Mouse (Mus musculus): ENCODE results near the gene Hpse2. TPM values are rescaled to one million over a fixed set of nuclear protein-coding genes. Genes with fewer than 3 reads are reported as not detected.

Gene Hpse2
- polyA plus RNA-seq, 1 experiment from 2014 or later = 14.9 TPM

- Histone ChIP-seq H3K27me3 (no peaks in the 10 kb centered on the region), H3K4me1 (peaks cover 23% of the 10 kb centered on the region), H3K4me2 (replicated peaks) (peak overlapping the region; percentile 22; the same call in 1 of the 2 replicates), H3K4me3 (no peak overlapping the region), H3K9me3 (0 out of 2 replicates have a peak, but pooled peaks cover 4% of the 10 kb centered on the region), H3K36me3 (no peaks in the 10 kb centered on the region), H3K9ac (no peak overlapping the region), H3K27ac (0 out of 2 replicates have a peak overlapping the region, but pooled peaks have one; percentile 17)
- 2% methylated on average over 9 of the region's 9 CpGs for WGBS
- ATAC-seq (ENCODE audit: insufficient number of reproducible peaks, insufficient read depth, low FRiP score, low TSS enrichment) = no peak
Measured at GRCm38 (mm10) chr19:42936661-42937193, 451.4 kb downstream of the Hpse2 start.

- no peak overlapping the region for H3K9ac ChIP-seq
- 0 out of 2 replicates have a peak, but pooled peaks cover 6% of the 10 kb centered on the region for H3K4me1 ChIP-seq
- H3K4me2 ChIP-seq (replicated peaks) = no peak overlapping the region
- ATAC-seq (ENCODE audit: insufficient number of reproducible peaks, insufficient read depth, low FRiP score, low TSS enrichment) = no peak
- H3K4me3 ChIP-seq = no peak overlapping the region
- WGBS = 59% methylated on average over 3 of the region's 3 CpGs
- H3K9me3 ChIP-seq = no peaks in the 10 kb centered on the region
- H3K27ac ChIP-seq = no peak overlapping the region
- H3K36me3 ChIP-seq = no peaks in the 10 kb centered on the region
- no peaks in the 10 kb centered on the region for H3K27me3 ChIP-seq
Measured at GRCm38 (mm10) chr19:42929702-42930101, 458.5 kb downstream of the Hpse2 start.

GRCm38 (mm10) chr19:42928271-42928670 lies 459.9 kb downstream of the Hpse2 start:
- ATAC-seq (ENCODE audit: insufficient number of reproducible peaks, insufficient read depth, low FRiP score, low TSS enrichment) = no peak
- Histone ChIP-seq H3K9me3 (no peaks in the 10 kb centered on the region), H3K36me3 (no peaks in the 10 kb centered on the region), H3K4me1 (no peaks in the 10 kb centered on the region), H3K27me3 (no peaks in the 10 kb centered on the region), H3K4me3 (no peak overlapping the region), H3K9ac (no peak overlapping the region), H3K4me2 (replicated peaks) (no peak overlapping the region), H3K27ac (no peak overlapping the region)
- 81% methylated on average over 2 of the region's 2 CpGs for WGBS

- Histone ChIP-seq H3K27ac (no peak overlapping the region), H3K9me3 (no peaks in the 10 kb centered on the region), H3K36me3 (no peaks in the 10 kb centered on the region), H3K4me3 (no peak overlapping the region), H3K4me2 (replicated peaks) (no peak overlapping the region), H3K9ac (no peak overlapping the region), H3K27me3 (no peaks in the 10 kb centered on the region), H3K4me1 (no peaks in the 10 kb centered on the region)
- 86% methylated on average over 3 of the region's 3 CpGs for WGBS
- ATAC-seq (ENCODE audit: insufficient number of reproducible peaks, insufficient read depth, low FRiP score, low TSS enrichment) = no peak
Measured at GRCm38 (mm10) chr19:42922610-42923009, 465.5 kb downstream of the Hpse2 start.

DNA sequence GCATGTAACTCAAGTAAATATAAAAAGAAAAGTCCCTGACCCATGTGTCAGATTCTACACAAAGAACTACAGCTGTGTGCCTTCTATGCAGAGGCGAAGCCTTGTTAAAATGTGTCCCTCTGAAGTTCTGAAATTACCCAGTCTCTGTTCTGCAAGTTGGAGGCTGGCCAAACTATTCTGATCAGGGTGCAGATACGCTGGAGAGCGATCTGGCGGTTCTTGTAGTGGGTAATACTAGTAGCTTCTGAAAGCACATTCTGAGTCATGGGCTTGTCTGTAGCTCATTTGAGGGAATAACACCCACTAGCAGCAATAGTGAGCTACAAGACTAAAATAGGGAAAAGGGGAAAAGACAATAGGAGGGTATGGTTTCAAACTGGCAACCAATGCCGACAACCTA lies 474.5 kb downstream of the Hpse2 start:
- H3K9ac ChIP-seq = no peak overlapping the region
- H3K4me2 ChIP-seq (replicated peaks) = no peak overlapping the region
- H3K4me1 ChIP-seq = no peaks in the 10 kb centered on the region
- H3K4me3 ChIP-seq = no peak overlapping the region
- no peaks in the 10 kb centered on the region for H3K9me3 ChIP-seq
- H3K36me3 ChIP-seq = no peaks in the 10 kb centered on the region
- H3K27ac ChIP-seq = no peak overlapping the region
- 69% methylated on average over 5 of the region's 5 CpGs for WGBS
- no peak for ATAC-seq (ENCODE audit: insufficient number of reproducible peaks, insufficient read depth, low FRiP score, low TSS enrichment)
- H3K27me3 ChIP-seq = no peaks in the 10 kb centered on the region

DNA sequence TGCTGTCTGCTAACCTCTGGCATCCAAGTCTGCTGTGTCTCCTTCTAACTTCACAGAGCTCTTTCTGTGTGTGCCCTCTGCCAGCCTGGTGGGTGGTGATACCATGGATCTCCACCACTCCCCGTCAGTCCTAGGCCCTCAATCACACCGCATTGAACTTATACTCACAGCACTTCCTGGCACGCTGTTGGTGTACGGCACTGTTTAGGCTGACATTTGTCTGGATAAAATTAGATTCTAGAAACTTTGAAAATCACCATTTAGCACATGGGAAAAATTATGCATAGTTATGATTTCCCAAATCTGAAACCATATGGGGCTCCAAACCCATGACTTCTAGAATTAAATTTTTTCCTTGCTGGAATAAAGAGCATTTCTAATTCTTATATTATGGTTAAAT lies 478.4 kb downstream of the Hpse2 start:
- Histone ChIP-seq H3K9ac (no peak overlapping the region), H3K4me2 (replicated peaks) (no peak overlapping the region)

GRCm38 (mm10) chr19:42908553-42908952 lies 479.6 kb downstream of the Hpse2 start:
- no peak for ATAC-seq (ENCODE audit: insufficient number of reproducible peaks, insufficient read depth, low FRiP score, low TSS enrichment)
- no peaks in the 10 kb centered on the region for H3K27me3 ChIP-seq
- no peak overlapping the region for H3K9ac ChIP-seq
- H3K36me3 ChIP-seq = no peaks in the 10 kb centered on the region
- no peaks in the 10 kb centered on the region for H3K9me3 ChIP-seq
- no peak overlapping the region for H3K27ac ChIP-seq
- H3K4me1 ChIP-seq = peaks cover 7% of the 10 kb centered on the region; the same call in 1 of the 2 replicates
- no peak overlapping the region for H3K4me2 ChIP-seq (replicated peaks)
- no peak overlapping the region for H3K4me3 ChIP-seq
- WGBS = 80% methylated on average over 6 of the region's 6 CpGs

More for the DNA sequence above, 478.4 kb downstream of the Hpse2 start:
- no peaks in the 10 kb centered on the region for H3K36me3 ChIP-seq
- WGBS = 47% methylated on average over 4 of the region's 4 CpGs
- ATAC-seq (ENCODE audit: insufficient number of reproducible peaks, insufficient read depth, low FRiP score, low TSS enrichment) = no peak
- no peaks in the 10 kb centered on the region for H3K4me1 ChIP-seq
- H3K9me3 ChIP-seq = no peaks in the 10 kb centered on the region
- H3K27me3 ChIP-seq = no peaks in the 10 kb centered on the region
- 0 out of 2 replicates have a peak overlapping the region, but pooled peaks have one; percentile 30 for H3K27ac ChIP-seq
- H3K4me3 ChIP-seq = no peak overlapping the region

- no peak for ATAC-seq (ENCODE audit: insufficient number of reproducible peaks, insufficient read depth, low FRiP score, low TSS enrichment)
- Histone ChIP-seq H3K9ac (no peak overlapping the region), H3K27me3 (no peaks in the 10 kb centered on the region), H3K9me3 (no peaks in the 10 kb centered on the region), H3K4me3 (no peak overlapping the region), H3K36me3 (no peaks in the 10 kb centered on the region), H3K4me1 (peaks cover 11% of the 10 kb centered on the region; the same call in 1 of the 2 replicates), H3K27ac (no peak overlapping the region), H3K4me2 (replicated peaks) (no peak overlapping the region)
- WGBS = 63% methylated on average over 5 of the region's 5 CpGs
Measured at GRCm38 (mm10) chr19:42906328-42906727, 481.8 kb downstream of the Hpse2 start.

DNA sequence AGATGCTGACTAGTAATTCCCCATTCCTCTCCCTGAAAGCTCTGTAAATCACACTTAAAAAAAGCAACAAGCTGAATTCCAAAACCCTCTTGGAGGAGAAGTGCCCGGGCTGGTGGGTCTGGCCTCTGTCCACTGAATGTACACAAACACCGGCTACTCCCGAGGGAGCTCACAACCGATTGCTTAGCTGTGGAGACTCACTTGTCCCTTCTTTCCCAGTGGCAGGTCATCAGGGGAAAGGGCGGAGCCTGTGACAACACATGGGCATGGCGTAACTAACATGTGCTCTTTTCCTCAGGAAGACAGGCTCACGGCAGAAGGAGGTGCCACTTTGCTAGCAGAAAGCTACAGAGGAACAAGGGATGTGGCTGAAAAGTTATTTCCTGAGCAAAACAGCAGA lies 483.4 kb downstream of the Hpse2 start:
- no peak overlapping the region for H3K4me2 ChIP-seq (replicated peaks)
- no peaks in the 10 kb centered on the region for H3K36me3 ChIP-seq
- peaks cover 11% of the 10 kb centered on the region; the same call in 1 of the 2 replicates for H3K4me1 ChIP-seq
- 52% methylated on average over 7 of the region's 7 CpGs for WGBS
- H3K9ac ChIP-seq = no peak overlapping the region
- H3K27me3 ChIP-seq = no peaks in the 10 kb centered on the region
- H3K9me3 ChIP-seq = no peaks in the 10 kb centered on the region
- ATAC-seq (ENCODE audit: insufficient number of reproducible peaks, insufficient read depth, low FRiP score, low TSS enrichment) = no peak
- no peak overlapping the region for H3K4me3 ChIP-seq
- no peak overlapping the region for H3K27ac ChIP-seq

DNA sequence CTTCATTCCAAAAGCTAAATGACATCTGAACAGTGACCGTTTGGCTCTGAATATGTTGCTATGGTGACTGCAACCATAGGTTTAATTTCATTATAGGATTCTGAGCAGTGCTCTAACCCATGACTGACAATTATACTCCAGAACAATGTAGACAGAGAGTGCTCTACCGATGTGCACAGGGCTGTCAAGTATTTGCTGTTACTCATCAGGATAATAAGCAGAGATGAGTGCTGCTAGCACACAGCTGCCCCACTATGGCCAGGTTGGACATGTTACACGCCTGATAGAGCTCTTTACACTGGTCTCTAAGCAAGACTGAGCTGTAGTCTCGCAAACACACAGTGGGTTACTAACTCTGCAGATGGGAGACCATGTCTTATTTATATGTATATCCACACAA lies 483.9 kb downstream of the Hpse2 start:
- Histone ChIP-seq H3K4me2 (replicated peaks) (no peak overlapping the region), H3K27me3 (no peaks in the 10 kb centered on the region), H3K9ac (no peak overlapping the region), H3K4me3 (no peak overlapping the region), H3K27ac (no peak overlapping the region), H3K4me1 (peaks cover 11% of the 10 kb centered on the region; the same call in 1 of the 2 replicates), H3K9me3 (no peaks in the 10 kb centered on the region), H3K36me3 (no peaks in the 10 kb centered on the region)
- 60% methylated on average over 4 of the region's 4 CpGs for WGBS
- peak; percentile 69; the same call in 1 of the 2 replicates for ATAC-seq (ENCODE audit: insufficient number of reproducible peaks, insufficient read depth, low FRiP score, low TSS enrichment)

DNA sequence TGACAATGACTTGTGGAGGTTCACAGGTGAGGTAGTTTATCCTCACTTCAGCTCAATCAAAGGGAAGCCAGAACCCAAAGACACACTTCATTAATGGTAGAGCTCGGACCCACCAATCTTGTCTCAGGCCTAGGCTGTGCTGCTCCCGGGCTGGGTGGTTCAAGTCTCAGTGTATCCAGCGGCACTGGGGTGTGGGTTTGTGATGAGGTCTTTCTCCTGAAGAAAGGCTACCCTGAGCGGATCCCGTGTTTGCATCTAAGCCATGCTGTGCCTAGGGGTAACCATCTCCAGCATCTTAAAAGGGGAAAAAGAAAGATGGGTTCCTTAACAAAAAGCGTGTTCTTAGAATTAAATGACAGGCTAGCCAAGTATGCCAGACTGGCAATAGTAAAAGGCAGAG lies 484.3 kb downstream of the Hpse2 start:
- Histone ChIP-seq H3K9me3 (no peaks in the 10 kb centered on the region), H3K27ac (0 out of 2 replicates have a peak overlapping the region, but pooled peaks have one; percentile 17), H3K9ac (no peak overlapping the region), H3K4me1 (peaks cover 11% of the 10 kb centered on the region; the same call in 1 of the 2 replicates), H3K36me3 (no peaks in the 10 kb centered on the region), H3K27me3 (no peaks in the 10 kb centered on the region), H3K4me2 (replicated peaks) (no peak overlapping the region), H3K4me3 (no peak overlapping the region)
- 81% methylated on average over 6 of the region's 6 CpGs for WGBS
- ATAC-seq (ENCODE audit: insufficient number of reproducible peaks, insufficient read depth, low FRiP score, low TSS enrichment) = 0 out of 2 replicates have a peak, but pooled peaks have one; percentile 22

DNA sequence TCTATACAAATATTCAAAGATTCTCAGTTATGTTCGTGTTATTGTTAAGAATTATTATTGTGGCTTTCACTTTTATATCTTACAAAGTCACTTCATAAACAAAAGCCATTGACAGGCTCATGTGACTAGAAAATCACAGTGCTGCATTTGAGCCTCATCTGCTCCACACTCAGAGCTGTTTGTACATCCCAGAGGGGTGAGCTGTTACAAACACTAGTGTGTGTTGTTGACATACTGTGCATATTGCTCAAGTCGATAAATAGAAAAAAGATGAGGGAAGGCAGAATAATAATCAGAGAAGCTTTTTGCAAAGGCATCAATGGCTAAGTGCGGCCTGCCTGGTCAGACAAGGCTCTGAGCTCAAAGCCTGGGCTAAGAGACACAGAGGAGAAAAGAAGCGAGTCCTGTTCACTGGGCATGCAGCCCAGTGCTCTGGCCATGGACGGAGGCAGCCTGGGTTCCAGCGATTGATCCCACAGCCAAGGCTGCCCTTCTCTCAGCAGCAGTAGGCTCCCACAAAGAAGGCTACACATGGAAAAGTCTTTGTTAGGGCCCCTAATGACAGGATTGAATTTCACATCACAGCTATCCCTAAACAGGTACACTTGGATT lies 485.6 kb downstream of the Hpse2 start:
- no peak overlapping the region for H3K9ac ChIP-seq
- no peaks in the 10 kb centered on the region for H3K27me3 ChIP-seq
- no peak overlapping the region for H3K27ac ChIP-seq
- H3K9me3 ChIP-seq = no peaks in the 10 kb centered on the region
- no peak overlapping the region for H3K4me2 ChIP-seq (replicated peaks)
- H3K36me3 ChIP-seq = no peaks in the 10 kb centered on the region
- no peak overlapping the region for H3K4me3 ChIP-seq
- peaks cover 11% of the 10 kb centered on the region; the same call in 1 of the 2 replicates for H3K4me1 ChIP-seq
- ATAC-seq (ENCODE audit: insufficient number of reproducible peaks, insufficient read depth, low FRiP score, low TSS enrichment) = no peak
- WGBS = 66% methylated on average over 6 of the region's 6 CpGs

Measured in embryonic facial prominence, embryonic 12.5 days (tissue).